ENCODE assay signal across 14 mouse cellular contexts in genomic region chr9:58051937-58052336, GRCm38 (mm10). TPM values are rescaled to one million over a fixed set of nuclear protein-coding genes. Genes with fewer than 3 reads are reported as not detected.
A peak's percentile ranks its signal among the peaks of the same experiment; 100 is the strongest.
DNase-seq lines count a peak whose midpoint lies in the region; ATAC-seq and TF ChIP-seq lines count a peak whose summit lies in the region.
"Had no signal": no experiment of that assay in that cellular context is flagged by ENCODE, and none has a peak within 500 bp of the region (broad histone marks: within the 10 kb centered on the region; RNA-seq: fewer than 3 reads in every experiment).

No protein-coding gene starts in this region.

- no peak for ATAC-seq in intestine, postnatal 0 days
- no peak for ATAC-seq in intestine, embryonic 15.5 days
- no peak for ATAC-seq in hindbrain, embryonic 14.5 days (ENCODE audit: low FRiP score)
- ATAC-seq: liver, postnatal 0 days had no signal

- H3K27me3 ChIP-seq in intestine, postnatal 0 days (replicated peaks; ENCODE audit: control insufficient read depth, insufficient read depth, low read length), result no peaks in the 10 kb centered on the region
- H3K27me3 ChIP-seq in intestine, embryonic 15.5 days (replicated peaks), result 0 out of 2 replicates have a peak, but pooled peaks cover 5% of the 10 kb centered on the region
- no peaks in the 10 kb centered on the region for H3K27me3 ChIP-seq in hindbrain, embryonic 14.5 days (ENCODE audit: control insufficient read depth, insufficient read depth, low read length)

- no peak overlapping the region for H3K4me3 ChIP-seq in intestine, postnatal 0 days (ENCODE audit: low read depth, low read length)
- no peak overlapping the region for H3K4me3 ChIP-seq in intestine, embryonic 15.5 days (replicated peaks)
- H3K4me3 ChIP-seq in hindbrain, embryonic 14.5 days (replicated peaks; ENCODE audit: low read length), result no peak overlapping the region
- H3K4me3 ChIP-seq: heart, embryonic 15.5 days had no signal

- peak; percentile 30 for DNase-seq in ES-CJ7 (ENCODE audit: low read depth, low spot score)
- DNase-seq in brain, adult 2 months (ENCODE audit: low read depth, low spot score), result peak; percentile 53
- peak; percentile 67 for DNase-seq in hindbrain, embryonic 14.5 days (ENCODE audit: low spot score)
- DNase-seq in ovary, postnatal 36 days (ENCODE audit: low spot score), result no peak
- no peak for DNase-seq in ovary, postnatal 10 days (ENCODE audit: low spot score)
- no peak for DNase-seq in cerebellum, postnatal 25 days
- DNase-seq: cerebellum, postnatal 14 days; gastrocnemius, postnatal 10 days; kidney, adult 2 months; liver, postnatal 0 days; spleen, adult 18-20 months had no signal

- TF ChIP-seq CTCF in intestine, postnatal 0 days (IDR thresholded peaks at IDR 0.05; ENCODE audit: low read depth), result peak; percentile 56

- WGBS in intestine, postnatal 0 days, result 26% methylated on average over 5 of the region's 5 CpGs
- 27% methylated on average over 5 of the region's 5 CpGs for WGBS in intestine, embryonic 15.5 days
- WGBS in hindbrain, embryonic 14.5 days, result 26% methylated on average over 5 of the region's 5 CpGs

- no peaks in the 10 kb centered on the region for H3K4me1 ChIP-seq in intestine, postnatal 0 days (replicated peaks; ENCODE audit: control insufficient read depth, insufficient read depth, low read length)
- H3K4me1 ChIP-seq in intestine, embryonic 15.5 days (replicated peaks), result no peaks in the 10 kb centered on the region
- peaks cover 61% of the 10 kb centered on the region for H3K4me1 ChIP-seq in hindbrain, embryonic 14.5 days (replicated peaks; ENCODE audit: control insufficient read depth, insufficient read depth, low read length)

- no peak overlapping the region for H3K9ac ChIP-seq in intestine, postnatal 0 days (ENCODE audit: low read depth, low read length)
- no peak overlapping the region for H3K9ac ChIP-seq in intestine, embryonic 15.5 days
- H3K9ac ChIP-seq in hindbrain, embryonic 14.5 days, result no peak overlapping the region
- H3K9ac ChIP-seq: heart, embryonic 15.5 days; liver, postnatal 0 days had no signal

- no peaks in the 10 kb centered on the region for H3K9me3 ChIP-seq in intestine, postnatal 0 days (ENCODE audit: control insufficient read depth)
- no peaks in the 10 kb centered on the region for H3K9me3 ChIP-seq in intestine, embryonic 15.5 days
- H3K9me3 ChIP-seq in hindbrain, embryonic 14.5 days (ENCODE audit: control insufficient read depth, low read length), result no peaks in the 10 kb centered on the region
- H3K9me3 ChIP-seq: heart, embryonic 15.5 days had no signal

- no peak overlapping the region for H3K27ac ChIP-seq in intestine, postnatal 0 days (ENCODE audit: low read depth, low read length)
- no peak overlapping the region for H3K27ac ChIP-seq in intestine, embryonic 15.5 days
- H3K27ac ChIP-seq in hindbrain, embryonic 14.5 days, result no peak overlapping the region
- H3K27ac ChIP-seq: heart, embryonic 15.5 days had no signal

- H3K4me2 ChIP-seq in intestine, postnatal 0 days (replicated peaks; ENCODE audit: low read depth), result no peak overlapping the region
- H3K4me2 ChIP-seq in intestine, embryonic 15.5 days (replicated peaks), result no peak overlapping the region
- H3K4me2 ChIP-seq in hindbrain, embryonic 14.5 days (replicated peaks), result no peak overlapping the region
- H3K4me2 ChIP-seq: heart, embryonic 15.5 days had no signal

- no peaks in the 10 kb centered on the region for H3K36me3 ChIP-seq in intestine, postnatal 0 days (ENCODE audit: control insufficient read depth, insufficient read depth)
- no peaks in the 10 kb centered on the region for H3K36me3 ChIP-seq in intestine, embryonic 15.5 days
- no peaks in the 10 kb centered on the region for H3K36me3 ChIP-seq in hindbrain, embryonic 14.5 days (replicated peaks; ENCODE audit: control insufficient read depth, insufficient read depth)
- H3K36me3 ChIP-seq: heart, embryonic 15.5 days had no signal

RNA-seq across cellular contexts. Expression of gene Stra6, which starts 11.7 kb away (rescaled TPM):
- polyA plus RNA-seq in intestine, postnatal 0 days (2015; fragmentation: Nextera tagmentation; extraction: Ambion mirVana), result 0.48 and 0.71 TPM in 2 replicates
- 4.5 and 4.6 TPM in 2 replicates for polyA plus RNA-seq in intestine, embryonic 15.5 days (2015; fragmentation: Nextera tagmentation; extraction: Ambion mirVana)
- 18.1 and 22.1 TPM in 2 replicates for polyA plus RNA-seq in hindbrain, embryonic 14.5 days (2014; fragmentation: Nextera tagmentation; extraction: Ambion mirVana)
- polyA plus RNA-seq: liver, postnatal 0 days had no signal

RNA-seq across cellular contexts. Expression of gene Cyp11a1, which starts 45.7 kb away (rescaled TPM):
- polyA plus RNA-seq in intestine, postnatal 0 days (2015; fragmentation: Nextera tagmentation; extraction: Ambion mirVana), result 4.4 and 7.8 TPM in 2 replicates
- 9.3 and 22.1 TPM in 2 replicates for polyA plus RNA-seq in intestine, embryonic 15.5 days (2015; fragmentation: Nextera tagmentation; extraction: Ambion mirVana)
- 0.39 and 1.5 TPM in 2 replicates for polyA plus RNA-seq in hindbrain, embryonic 14.5 days (2014; fragmentation: Nextera tagmentation; extraction: Ambion mirVana)

Comparison
In these comparisons a context has a peak if more than half of its experiments do, and no peak if none do; other contexts are left out.
1. DNase-seq: peak in ES-CJ7 (single experiment), brain, adult 2 months (single experiment) and hindbrain, embryonic 14.5 days (single experiment); none in ovary, postnatal 36 days (single experiment), ovary, postnatal 10 days (single experiment) and cerebellum, postnatal 25 days (0 of 2).